Mouse (Mus musculus): Measurements from ENCODE around the gene Gm11549.
A peak's percentile ranks its signal among the peaks of the same experiment; 100 is the strongest.

The Gm11549 gene

DNA sequence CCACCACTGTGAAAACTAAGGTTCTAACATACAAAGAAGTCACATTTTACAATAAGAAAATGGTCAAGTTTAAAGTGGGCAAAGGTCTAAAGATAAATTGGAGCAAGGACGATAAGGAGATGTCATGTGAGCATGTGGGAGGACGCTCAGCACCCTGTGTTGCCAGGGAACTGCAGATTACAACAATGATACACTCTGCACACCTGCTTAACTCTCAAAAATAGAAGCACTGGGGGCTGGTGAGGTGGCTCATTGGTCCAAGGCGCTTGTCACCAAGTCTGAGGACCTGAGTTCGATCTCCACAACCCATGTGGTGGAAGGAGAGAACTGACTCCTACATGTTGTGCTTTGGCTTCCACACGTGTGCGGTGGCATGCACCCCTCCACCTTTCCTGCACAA lies 10.1 kb downstream of the Gm11549 start:
- no peak for DNase-seq (ENCODE audit: low spot score)

DNA sequence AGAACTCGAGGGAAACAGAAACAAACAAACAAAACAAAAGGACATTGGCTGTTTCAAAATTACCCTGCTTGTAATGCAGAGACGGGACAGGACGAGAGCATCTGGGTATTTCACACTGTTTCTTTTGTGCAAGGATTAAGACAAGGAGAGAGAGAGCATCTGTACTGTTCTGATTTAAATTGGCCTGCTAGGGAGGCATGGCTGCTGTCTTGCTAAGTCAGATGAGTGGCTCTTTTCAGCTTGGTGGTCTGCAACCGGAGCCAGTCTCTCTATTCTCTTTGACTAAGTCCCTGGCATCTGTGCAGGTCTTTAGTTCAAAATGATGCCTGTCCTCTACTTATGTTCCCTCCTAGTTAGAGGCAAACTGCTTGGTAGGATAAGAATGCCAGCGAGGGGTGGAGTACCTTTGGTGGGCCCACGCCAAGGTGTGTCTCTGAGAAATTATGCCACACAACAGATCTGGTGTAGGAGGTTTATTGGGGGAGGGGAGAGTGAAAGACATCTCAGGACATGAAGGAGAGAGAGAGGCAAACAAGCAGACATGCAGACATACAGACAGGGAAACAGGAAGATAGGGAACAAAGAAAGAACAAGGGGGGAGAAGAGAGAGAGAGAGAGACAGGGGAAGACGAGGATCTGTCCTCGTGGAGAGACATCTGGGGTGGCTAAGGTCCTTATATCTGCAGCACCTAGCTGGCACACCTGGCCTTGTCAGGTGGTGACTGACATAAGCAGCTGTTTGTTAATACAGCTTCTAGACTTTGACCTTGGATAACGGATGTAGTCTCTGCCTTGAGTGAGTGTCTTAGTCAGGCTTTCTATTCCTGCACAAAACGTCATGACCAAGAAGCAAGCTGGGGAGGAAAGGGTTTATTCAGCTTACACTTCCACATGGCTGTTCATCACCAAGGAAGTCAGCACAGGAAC lies 15.5 kb downstream of the Gm11549 start:
- DNase-seq (ENCODE audit: low spot score) = no peak

DNA sequence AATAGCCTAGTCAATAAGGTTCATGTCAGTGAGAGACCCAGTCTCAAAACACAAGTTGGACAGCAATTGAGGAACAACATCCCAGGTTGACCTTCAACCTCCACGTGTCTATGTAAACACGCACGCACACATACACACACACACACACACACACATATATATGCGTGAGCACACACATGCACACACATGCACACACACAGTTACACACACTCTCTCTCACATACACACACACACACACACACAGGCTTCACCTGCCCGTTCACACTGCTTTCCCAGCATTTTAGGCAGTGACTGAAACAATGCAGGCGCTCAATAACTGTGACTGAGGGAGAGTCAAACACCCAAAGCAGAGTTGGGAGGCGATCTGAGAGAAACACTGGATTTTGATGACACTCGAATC lies 16.3 kb downstream of the Gm11549 start:
- DNase-seq (ENCODE audit: low spot score) = no peak

DNA sequence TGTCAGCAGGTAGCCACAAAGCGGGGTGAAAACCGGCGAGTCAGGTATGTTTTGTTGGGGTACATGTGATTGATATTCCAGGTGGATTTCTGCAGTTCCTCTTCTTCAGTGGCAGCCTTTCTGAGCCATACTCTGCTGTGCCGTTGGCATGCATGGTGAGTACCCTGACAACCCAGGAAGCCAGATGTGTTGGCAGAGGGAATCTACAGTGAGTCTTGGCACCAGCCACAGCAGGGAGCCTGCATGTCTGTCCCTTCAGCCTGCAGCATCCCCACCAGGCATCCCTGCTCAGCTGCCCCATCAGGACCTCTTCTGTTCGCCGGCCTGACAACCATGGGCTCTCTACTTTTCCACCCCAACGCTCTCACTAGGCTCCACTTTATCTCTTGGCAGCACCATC lies 20.1 kb downstream of the Gm11549 start:
- DNase-seq (ENCODE audit: low spot score) = no peak

DNA sequence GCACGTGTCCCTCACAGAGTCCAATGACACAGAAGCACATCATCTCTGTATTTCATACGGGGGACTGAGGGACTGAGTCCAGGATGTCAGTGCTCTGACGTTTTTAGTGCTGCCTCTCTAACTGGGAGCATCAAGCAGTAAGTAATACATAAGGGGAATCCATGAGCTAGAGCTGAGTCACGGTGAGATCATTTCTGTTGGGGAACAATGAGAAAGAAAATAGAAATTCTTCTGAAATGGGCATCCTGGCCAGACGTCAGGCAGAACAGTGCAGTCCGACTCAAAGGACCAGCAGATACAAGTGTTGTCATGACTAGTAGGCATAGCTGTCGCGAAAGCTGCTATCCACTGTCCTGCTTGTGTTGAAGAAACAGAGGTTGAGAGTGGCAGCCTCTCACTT lies 20.6 kb downstream of the Gm11549 start:
- DNase-seq (ENCODE audit: low spot score) = no peak

DNA sequence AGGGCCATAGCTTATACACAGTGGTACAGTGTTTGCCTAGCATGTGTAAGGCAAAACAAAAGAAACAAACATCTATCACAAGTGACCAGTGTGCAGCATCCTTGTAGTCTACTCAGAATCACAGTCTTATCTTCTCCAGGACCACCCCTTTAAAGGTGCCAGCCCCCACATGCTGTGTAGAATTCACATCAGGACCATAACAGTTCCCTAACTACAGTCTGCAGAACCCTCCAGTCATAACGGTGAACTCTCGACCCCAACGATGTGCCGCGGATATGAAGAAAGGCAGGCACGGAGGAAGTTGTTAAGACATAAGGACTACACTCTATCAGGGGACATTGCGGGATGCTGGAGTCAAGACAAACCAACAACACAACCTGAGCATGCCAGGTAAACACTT lies 22.2 kb downstream of the Gm11549 start:
- DNase-seq (ENCODE audit: low spot score) = no peak

DNA sequence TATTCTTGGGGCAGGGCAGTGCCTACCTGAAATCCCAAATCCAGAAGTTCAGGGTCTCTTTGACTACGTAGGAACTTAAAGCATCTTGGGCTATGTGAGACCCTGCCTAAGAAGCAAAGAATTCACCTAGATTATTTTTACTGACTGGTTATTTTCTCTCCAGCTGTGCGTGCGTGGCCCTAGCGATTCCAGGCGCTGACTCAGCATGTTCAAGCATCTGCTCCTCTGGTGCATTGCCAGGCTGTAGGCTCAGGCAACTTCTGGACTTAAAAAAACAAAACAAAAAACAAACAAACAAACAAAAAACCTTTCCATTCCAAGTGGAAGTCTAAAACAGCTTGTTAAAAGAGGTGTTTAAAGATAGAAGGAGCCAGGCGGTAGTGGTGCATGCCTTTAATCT lies 23.4 kb downstream of the Gm11549 start:
- DNase-seq (ENCODE audit: low spot score) = no peak

DNA sequence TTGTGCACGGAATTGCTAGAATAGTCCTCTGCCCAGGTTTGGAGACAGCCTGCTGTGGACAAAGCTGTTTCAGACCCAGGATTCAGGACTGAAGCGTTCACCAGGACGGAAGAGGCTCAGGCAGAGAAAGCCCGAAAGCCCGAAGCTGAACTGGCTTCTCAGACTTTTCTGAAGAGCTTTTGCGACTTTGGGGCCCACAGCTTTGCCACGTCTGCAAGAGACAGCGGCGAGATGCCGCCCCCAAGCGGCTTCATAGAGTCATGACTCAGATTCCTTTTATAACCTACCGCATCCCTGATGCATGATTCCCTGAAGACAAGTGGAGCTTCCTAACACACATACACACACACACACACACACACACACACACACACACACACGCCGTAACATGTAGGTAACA lies 24.9 kb downstream of the Gm11549 start:
- peak; percentile 82 for DNase-seq (ENCODE audit: low spot score)

DNA sequence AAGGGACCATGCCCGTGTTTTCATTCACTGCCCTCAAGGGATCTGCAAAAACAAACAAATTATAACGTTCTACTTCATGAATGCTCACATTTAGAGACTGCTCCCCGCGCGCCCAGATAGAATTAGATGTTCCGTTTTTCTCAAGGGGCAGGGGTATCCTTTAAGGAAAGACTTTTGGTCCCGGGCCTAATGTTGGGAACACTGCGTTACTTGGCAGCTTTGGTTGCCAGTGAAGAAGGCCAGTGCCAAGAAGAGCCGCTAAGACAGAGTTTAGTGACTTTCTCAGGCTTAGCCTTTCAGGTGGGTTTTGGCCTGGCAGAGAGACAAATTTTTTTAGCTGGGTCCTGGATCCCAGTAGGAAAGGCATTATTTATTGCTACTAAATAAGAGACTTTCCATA lies 25.3 kb downstream of the Gm11549 start:
- no peak for DNase-seq (ENCODE audit: low spot score)

DNA sequence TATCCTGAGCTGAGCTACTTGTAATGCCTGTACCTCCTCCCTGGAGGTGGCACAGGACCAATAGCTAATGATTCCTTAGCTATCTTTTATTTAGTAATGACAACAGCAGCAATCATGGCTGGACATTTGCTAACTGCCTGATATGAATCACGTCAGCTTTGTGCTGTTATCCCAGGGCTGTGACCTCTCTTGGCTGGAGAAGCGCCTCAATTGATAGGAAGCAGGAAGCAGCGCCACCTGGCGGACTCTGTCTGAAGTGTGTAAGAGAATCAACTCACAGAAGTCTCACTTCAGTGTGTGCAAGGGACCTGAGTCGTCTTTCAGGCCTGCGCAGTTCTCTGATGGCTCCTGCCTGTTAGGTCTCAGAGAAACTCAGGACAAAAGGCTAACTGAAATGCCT lies 26.2 kb downstream of the Gm11549 start:
- peak; percentile 95 for DNase-seq (ENCODE audit: low spot score)

DNA sequence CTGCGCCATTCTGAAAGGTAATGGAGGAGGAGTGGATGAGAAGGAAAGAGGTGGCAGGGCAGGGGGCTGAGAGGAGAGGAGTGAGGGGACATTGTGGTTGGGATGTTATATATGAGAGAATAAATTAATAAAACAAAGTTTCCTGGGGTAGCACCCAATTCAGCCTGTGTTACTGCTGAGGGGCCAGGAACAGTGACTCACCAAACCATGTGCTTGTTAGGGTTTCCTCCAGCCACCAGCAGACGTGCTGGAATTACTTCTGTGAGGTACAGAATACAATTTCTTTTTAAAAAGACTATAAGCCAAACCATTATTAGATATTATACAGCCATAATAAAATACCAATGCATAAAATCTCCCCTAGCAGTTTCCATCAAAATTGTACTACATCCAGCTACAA lies 27.0 kb downstream of the Gm11549 start:
- DNase-seq (ENCODE audit: low spot score) = no peak

DNA sequence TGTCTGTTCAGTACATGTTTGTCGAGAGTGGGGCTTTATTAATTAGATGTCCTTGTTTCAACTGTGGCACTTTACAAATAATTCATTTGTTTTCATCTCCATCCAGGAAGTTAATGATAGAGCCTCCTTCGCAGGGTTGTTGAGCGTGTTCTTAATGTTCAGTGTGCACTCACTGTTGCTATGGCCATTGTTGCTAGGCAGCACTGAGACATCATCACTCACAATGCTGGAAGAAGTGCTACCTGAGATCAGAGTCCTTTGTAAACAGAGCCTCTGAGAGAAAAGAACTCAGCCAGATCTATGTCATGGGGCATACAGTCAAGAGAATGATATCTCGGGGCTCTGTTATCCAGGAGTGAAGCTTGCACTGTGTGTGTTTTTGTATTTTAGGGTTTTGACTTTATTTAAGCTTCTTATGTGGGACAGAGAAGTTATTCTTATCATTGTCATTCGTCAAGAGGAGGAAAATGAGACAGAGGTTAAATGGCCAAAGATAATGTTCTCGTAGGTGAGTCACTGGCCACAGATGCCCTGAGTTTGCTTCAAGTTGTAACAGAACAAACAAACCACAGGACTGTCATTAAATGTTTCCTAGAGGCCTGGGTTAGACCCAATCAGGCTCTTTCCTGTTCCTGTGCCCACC lies 27.9 kb downstream of the Gm11549 start:
- no peak for DNase-seq (ENCODE audit: low spot score)

DNA sequence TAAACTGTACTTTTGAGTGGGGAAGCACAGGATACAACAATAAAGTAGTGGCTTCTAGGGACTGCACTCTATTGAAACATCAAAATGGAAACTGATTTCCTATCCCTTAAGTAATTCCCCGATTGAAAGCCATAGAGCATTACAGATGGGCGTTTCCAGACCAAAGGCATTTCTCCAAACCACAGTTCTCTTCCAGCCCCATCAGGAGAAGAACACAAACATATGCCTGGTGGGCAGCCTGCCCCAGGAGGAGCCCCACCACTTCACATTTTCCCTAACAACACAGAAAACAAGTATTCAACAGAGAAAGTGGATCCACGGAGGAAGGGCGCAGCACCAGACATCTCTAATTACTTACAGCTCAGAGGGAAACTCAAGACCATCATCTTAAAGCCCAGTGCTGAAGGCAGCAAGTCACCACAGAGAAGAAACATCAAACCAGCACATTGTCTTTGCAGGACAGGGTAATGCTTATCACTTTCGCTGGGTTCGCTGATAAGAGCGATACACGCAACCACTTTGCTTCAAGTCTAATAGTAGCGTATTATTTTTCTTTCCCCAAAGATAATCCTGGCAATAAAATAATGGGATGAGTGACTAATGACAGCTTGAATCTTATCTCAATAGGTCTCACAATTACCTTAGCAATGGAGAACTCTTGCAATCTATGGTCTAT lies 28.8 kb downstream of the Gm11549 start:
- no peak for DNase-seq (ENCODE audit: low spot score)

DNA sequence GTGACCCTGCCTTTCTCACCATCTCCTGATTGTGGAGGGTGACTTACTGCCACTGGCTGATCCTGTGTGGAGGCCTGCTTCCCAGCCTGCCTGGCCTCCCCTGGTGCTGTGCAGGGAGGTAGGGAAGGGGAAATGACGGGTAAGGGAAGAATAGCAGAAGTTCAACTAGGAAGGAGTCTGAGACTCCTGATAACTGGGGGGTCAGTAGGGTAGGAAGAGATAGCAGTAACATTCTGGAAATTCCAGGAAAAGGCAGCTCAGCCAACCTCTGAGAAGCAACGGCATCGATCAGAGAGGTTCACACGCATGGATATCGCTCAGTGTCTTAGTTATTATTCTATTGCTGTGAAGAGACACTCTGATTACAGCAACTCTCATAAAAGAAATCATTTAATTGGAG lies 30.1 kb downstream of the Gm11549 start:
- no peak for DNase-seq (ENCODE audit: low spot score)

DNA sequence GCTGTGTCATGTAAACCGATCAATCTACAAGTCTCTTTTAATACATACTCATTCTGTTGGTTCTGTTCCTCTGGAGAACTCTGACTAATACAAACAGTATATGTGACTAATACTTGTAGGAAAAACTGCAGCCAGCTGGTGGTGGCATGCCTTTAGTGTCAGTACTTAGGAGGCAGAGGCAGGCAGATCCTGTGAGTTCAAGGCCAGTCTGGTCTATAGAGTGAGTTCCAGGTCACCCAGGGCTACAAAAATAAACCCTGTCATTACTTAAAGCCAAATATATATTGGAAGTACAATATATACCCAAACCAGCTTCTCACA lies 32.1 kb downstream of the Gm11549 start:
- DNase-seq (ENCODE audit: low spot score) = no peak

DNA sequence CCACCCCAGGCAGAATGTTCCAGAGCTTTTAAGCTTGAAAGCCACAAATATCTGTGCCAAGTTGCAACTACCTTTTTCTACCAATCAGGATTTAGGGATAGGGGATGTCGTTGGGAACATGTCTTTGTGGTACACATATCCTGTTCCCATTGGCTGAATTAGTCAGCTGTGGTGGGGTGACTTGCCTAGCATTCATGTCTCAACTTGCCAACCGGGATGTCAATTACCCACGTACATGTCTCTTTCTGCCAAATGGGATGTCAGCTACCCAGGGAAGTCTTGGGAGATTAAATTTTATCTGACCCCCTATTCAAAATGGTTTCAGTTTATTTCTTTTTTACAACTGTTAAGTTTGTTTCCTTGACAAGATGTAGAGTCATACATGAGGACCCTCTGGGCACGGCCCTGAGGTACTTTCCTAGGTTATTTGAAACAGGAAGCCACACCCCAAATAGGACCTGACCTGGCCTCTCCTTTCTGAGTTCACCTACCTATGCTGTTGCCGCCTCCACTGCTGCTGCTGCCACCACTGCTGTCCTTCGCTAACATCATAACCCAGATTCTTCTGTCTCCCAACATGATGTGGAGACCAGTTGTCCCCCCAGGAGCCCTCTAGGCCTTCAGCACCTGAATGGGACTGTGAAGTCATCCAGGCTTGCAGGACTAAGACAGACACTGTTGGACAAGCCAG lies 32.6 kb downstream of the Gm11549 start:
- no peak for DNase-seq (ENCODE audit: low spot score)

DNA sequence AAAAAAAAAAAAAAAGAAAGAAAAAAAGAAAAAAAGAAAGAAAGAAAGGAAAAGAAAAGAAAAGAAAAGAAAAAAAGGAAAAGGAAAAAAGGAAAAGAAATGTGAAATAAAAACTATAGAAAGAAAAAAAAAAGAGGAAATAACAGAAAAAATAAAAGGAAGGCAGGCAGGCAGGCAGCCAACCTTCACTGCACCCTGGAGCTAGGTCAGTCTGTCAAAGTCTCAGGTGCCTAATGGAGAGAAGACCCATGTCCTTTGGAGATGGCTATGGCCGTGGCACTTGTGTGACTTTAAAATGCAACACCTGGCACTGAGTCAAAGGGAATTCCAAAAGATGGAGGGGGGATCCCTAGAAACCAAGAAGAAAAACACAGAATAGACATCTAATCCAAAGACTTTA lies 33.2 kb downstream of the Gm11549 start:
- DNase-seq (ENCODE audit: low spot score) = no peak

DNA sequence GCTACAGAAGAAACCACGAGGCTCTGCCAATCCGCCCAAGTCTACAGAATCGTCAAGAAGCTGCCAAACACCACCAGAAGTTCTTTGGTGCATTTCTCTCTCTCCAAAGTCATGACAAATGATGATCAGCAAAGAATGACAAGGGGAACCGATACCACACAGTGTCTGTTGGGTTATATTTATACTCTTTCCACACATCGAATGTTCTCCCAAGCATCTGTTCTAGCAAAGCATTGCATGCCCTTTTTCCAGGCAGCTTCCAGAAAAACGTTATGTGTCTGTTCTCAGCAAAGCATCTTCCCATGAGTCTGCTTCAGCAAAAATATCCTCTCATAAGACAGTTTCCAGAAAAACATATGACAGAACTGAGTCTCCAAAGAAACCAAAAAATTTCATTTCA lies 34.7 kb downstream of the Gm11549 start:
- no peak for DNase-seq (ENCODE audit: low spot score)

DNA sequence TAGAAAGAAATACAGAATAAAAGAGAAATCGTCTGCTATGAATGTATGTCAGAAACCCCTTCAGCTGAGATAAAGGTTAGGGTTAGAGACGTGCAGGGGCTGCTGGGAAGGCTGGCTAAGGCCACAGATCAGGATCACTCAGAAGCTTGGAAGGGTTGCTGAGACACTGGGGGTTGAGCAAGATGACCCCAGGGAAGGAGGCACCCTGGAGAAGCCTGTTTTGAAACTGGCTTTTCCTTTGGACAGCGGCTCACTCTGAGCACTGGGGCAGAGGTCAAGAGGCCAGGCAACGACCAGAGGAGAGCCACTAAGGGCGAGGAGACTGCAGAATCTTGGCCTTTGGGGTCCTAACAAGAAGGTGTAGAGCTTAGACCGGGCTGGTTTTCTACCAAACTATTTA lies 35.4 kb downstream of the Gm11549 start:
- DNase-seq (ENCODE audit: low spot score) = peak; percentile 23

DNA sequence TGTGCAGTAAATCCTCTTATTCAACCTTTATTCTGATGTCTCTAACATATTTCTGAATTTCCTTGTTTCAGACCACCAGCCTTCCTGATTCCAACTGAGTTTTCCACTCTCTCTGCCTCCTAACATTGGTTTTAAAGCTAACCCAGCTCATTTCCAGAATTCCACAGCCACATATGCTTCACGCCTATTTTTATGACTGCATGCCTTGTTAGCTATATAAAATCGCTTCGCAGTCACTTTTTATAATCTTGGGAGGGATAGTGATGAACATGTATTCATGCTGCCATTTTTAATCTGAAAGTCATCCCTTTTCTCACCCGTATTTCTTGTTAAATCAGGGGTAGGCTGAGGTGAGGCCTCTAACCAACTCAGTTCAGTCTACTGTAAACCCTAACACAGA lies 37.3 kb downstream of the Gm11549 start:
- no peak for DNase-seq (ENCODE audit: low spot score)

DNA sequence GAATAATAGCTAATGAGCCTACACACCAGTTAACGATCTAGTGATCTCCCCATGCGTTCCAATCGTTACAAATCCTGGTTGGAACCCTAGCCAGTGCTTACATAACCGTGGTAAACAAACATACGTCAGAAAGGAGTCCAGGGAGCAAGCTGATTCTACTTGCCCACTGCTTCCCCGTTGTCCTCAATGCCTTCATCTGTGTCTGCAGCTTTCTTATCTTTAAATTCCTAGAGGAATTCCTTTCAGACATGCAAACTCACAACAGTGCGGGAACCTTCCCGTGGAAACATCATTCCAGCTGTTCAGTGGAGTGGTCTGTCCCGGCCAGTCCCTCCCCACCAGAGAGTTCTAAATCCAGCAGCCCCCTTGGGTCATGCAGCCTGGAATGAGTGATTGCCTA lies 38.7 kb downstream of the Gm11549 start:
- DNase-seq (ENCODE audit: low spot score) = no peak

DNA sequence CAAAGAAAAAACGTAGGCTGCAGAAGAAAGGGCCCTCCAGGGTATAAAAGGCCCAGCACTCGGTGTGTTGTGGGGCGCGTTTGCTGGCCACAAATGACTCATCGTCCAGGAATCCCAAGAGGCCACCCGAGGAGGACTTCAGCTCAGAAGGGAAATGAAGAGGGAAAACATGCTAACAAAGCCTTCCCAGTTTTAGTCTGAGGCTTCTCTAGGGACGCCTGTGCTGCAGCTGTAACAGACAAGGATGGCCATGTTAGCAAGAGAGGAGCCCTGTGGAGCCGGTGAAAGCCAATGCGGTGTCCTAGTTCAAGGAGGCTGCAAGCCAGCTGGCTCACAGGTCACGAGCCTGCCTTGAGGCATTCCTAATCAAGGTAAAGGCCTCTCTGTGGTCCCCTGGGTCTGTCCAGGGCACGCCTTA lies 39.8 kb downstream of the Gm11549 start:
- peak; percentile 73 for DNase-seq (ENCODE audit: low spot score)

DNA sequence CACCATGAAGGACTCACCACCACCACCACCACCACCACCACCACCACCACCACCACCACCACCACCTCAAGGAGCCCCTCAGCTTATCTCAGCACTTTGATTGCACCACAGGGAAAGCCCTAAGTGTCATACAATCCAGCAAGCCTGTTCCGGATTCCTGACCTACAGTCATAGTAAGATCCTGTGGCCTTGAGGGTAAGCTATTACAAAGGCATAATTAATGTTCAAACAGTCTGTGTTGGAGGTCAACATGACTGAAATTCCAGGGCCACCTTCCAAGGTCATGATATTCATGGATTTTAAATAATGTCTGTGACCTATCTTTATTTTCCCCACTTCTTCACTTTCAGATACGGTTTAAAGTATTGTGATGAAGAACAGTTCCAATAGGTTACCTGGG lies 41.1 kb downstream of the Gm11549 start:
- DNase-seq (ENCODE audit: low spot score) = no peak
